Mouse (Mus musculus): ENCODE measurements around the gene Nudcd3. TPM values are rescaled to one million over a fixed set of nuclear protein-coding genes. Genes with fewer than 3 reads are reported as not detected.
"Not testable (repeated sequence)": the region's sequence is repeated elsewhere in the genome, so short reads cannot be mapped to it uniquely, and the experiment has no call there.

Gene Nudcd3
- polyA plus RNA-seq, 1 experiment, result 52.5 TPM

- no peak for DNase-seq (ENCODE audit: low read depth)
Observed at GRCm38 (mm10) chr11:6123605-6124120, 76.6 kb downstream of the Nudcd3 start.

DNA sequence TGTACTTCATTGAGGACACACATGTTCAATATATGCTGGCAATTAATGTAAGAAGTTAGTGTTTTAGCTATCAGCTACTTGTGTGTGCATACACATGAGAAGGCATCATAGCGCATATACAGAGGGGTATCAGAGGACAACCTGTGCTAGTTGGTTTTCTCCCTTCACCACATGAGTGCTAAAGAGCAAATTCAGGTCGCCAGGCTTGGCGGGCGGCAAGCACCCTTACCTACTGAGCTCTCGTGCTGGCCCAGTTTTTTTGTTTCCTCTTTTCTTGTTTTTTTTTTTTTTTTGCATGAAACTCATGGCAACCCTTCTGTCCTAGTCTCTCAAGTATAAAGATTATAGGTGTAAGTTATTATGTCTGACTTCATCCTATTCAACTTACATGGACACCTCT is 77.6 kb downstream of the Nudcd3 start:
- DNase-seq (ENCODE audit: low read depth), result no peak

DNA sequence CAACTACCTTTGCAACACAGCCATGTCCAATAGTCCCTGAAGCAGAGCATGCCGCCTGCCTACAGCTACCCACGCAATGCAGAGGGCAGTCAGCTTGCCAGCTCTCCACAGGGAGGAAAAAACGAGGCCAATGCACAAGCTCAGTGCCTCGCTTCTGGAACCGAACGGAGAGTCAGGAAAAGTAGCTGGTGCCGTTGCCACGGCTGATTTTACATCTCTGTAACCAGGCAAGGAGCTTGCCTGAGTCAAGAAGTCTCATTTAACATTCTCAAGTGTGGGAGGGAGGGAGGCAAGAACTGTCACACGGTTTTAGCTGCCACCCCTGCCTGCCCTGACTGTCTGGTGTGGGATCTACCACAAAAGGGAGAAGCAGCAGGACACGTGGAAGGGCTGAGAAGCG is 79.6 kb downstream of the Nudcd3 start:
- DNase-seq (ENCODE audit: low read depth), result no peak

GRCm38 (mm10) chr11:6120001-6120400 is 80.2 kb downstream of the Nudcd3 start:
- DNase-seq (ENCODE audit: low read depth), result no peak

- no peak for DNase-seq (ENCODE audit: low read depth)
Observed at GRCm38 (mm10) chr11:6119312-6119711, 80.9 kb downstream of the Nudcd3 start.

DNA sequence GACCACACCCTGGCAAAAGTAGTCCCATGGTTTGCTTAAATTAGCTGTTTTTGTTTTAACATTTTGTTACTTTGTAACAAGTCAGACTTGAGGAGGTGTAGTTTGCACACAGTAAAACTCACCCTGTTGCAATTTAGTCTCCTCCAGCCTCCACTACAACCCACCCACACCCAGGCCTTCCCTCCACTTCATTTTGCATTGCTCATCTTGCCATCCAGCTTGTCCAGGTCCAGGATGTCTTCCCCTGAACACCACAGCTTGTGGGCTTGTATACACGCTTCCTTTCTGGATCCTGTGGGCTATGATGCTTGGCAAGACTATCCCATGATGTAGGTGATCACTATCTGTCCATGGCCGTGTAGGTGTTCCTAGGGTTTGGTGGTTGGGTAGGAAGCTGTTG is 82.3 kb downstream of the Nudcd3 start:
- DNase-seq (ENCODE audit: low read depth), result no peak

DNA sequence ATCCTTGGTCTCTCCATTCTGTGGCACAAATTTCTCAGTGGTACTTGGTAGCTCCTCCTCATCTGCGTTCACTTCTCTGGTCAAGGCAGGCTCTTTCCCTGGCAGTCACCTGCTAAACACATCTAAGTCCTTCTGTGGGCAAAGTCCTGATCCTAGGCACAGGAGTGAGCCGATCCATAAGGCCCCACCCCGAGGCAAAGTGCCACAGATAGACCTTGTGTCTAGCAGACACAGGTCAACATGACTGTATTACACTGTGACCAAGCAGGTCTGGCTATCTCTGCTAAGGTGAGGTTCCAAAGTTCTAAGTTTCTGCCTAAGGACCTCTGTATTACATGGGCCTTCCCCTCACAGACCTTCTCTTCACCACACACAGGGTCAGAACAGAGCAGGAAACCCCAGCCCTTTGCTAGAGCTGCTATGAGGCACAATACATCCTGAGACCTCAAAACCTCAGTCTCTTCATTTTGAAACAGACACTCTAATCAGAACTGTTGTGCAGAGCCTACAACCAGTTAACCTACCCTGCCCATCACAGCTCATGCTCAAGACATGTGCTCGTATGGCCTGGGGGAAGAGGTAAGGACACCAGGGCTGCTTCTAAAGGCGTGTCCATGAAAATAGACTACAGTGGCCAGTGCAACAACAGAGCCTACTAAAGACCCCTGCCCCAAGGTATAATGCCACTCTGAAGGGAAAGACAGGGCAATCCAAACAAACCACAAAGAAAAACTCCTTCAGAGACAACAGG is 88.3 kb downstream of the Nudcd3 start:
- no peak for DNase-seq (ENCODE audit: low read depth)

DNA sequence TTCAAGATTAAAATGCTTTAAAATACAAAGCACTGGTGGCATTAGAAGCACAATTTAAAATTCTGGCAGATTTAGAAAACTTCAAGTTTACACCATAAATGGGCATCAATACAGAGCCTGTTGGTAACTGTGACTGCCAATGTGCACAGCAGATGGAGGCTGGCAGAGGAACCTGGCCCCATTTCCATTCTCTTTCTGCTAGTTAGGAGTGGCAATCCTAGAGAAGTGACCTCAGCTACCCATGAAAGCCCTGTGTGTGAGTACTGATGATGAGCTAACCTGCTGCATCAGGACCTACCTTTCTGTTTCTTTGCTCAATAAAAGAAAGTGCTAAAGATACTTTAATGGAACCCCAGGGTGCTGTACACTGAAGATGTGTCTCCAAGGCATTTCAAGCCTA is 90.2 kb downstream of the Nudcd3 start:
- no peak for DNase-seq (ENCODE audit: low read depth)

DNA sequence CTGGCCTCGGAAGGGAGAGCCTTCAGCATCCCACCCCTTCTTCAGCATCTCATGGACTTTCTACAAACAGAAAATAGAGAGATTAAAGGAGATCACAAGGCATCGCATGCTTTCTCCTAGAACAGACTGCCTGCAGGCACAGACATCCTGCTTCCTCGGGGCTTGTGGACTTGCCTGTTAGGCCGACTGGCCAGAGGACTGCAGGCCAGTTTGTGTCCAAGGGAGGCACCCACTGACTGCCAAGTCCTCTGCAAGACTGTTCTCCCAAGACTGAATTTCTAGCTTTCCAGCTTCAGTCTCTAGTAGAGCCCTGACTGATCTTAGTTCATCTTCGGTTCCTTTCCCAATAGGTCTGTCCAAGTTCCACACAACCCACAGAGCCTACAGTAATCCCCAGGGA is 91.9 kb downstream of the Nudcd3 start:
- DNase-seq (ENCODE audit: low read depth), result no peak

DNA sequence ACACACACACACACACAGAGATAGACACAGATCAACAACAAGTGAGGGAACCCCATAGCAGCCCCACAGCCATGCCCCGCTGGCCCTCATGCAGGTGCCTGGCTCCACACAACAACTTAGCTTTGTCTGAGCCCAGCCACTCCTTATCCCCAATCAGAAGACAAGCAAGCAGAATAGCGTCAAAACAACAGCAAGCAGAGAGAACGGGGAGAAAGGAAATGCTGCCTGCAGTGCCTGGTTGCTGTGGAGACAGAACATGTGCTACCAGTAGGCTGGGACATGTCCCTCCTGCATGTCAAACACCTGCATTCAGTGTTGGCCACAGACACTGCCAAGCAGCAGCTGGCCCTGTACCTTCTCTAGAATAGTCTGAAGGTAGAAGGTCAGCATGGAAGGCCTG is 92.5 kb downstream of the Nudcd3 start:
- no peak for DNase-seq (ENCODE audit: low read depth)

- DNase-seq (ENCODE audit: low read depth), result no peak
Observed at GRCm38 (mm10) chr11:6104734-6105133, 95.5 kb downstream of the Nudcd3 start.

DNA sequence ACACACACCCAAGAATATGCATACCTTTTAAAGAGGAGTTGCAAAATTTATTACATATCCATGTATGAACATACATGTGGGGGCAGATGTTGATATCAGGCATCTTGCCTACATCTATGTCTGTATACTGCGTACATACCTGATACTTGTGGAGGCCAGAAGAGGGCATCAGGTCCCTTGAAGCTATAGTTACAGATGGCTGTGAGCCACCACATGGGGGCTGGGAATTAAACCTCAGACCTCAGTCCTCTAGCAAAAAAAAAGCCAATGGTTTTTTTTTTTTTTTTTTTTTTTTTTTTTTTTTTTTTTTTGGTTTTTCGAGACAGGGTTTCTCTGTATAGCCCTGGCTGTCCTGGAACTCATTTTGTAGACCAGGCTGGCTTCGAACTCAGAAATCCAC is 103.6 kb downstream of the Nudcd3 start:
- not testable (repeated sequence) for DNase-seq (ENCODE audit: low read depth)

GRCm38 (mm10) chr11:6086991-6087390 is 113.2 kb downstream of the Nudcd3 start:
- no peak for DNase-seq (ENCODE audit: low read depth)

GRCm38 (mm10) chr11:6078737-6079136 is 121.5 kb downstream of the Nudcd3 start:
- no peak for DNase-seq (ENCODE audit: low read depth)

- DNase-seq (ENCODE audit: low read depth), result no peak
Observed at GRCm38 (mm10) chr11:6075618-6076066, 124.6 kb downstream of the Nudcd3 start.

- DNase-seq (ENCODE audit: low read depth), result peak; percentile 5
Observed at GRCm38 (mm10) chr11:6068181-6068957, 131.8 kb downstream of the Nudcd3 start.

DNA sequence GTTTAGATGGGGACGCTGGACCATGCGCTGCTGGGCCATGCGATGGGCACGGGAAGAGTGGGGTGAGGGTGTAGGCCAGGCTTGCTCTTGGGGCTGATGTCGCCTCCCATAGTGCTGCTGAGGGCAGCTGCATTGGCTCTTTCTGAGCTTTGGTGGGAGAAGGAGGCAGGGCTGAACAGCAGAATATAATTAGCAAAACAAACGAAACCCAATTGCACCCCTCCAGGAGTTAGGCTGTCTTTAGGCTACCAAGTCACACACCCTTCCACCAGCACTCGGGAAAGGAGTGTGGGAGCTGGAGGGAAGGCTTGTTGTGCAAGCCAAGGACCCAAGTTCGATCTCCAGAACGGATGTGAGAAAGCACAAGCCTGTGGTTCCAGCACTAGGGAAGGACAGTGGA is 133.1 kb downstream of the Nudcd3 start:
- DNase-seq (ENCODE audit: low read depth), result no peak

- no peak for DNase-seq (ENCODE audit: low read depth)
Observed at GRCm38 (mm10) chr11:6066176-6066575, 134.0 kb downstream of the Nudcd3 start, which contains the start of gene Camk2b. Camk2b (minus strand) TSS chr11:6066362.

DNA sequence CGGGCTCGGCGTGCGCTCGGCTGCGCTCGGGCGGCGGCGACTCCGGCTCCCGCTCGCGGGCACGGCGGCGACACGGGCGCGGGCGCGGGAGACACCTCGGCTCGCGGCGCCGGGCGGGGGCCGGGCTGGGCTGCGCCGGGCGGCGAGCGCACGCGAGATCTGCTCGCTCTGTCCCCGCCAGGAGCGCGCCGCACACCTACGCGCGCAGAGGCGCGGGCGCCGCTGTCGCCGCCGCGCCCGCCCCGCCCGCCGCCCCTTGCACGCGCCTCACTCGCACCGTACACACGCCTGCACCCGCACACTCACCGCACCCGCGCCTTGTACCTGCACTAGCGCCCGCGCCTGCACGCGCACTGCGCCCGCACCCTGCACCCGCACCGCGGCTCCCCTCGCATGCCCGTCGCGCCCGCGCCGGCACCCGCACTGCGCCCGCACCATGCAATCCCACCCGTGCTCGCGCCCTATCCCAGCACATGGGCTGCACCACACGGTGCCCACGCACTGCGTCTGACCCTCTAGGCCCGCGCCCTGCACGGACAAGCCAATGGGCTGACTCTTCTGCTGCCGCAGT is 134.6 kb downstream of the Nudcd3 start:
- DNase-seq (ENCODE audit: low read depth), result no peak

DNA sequence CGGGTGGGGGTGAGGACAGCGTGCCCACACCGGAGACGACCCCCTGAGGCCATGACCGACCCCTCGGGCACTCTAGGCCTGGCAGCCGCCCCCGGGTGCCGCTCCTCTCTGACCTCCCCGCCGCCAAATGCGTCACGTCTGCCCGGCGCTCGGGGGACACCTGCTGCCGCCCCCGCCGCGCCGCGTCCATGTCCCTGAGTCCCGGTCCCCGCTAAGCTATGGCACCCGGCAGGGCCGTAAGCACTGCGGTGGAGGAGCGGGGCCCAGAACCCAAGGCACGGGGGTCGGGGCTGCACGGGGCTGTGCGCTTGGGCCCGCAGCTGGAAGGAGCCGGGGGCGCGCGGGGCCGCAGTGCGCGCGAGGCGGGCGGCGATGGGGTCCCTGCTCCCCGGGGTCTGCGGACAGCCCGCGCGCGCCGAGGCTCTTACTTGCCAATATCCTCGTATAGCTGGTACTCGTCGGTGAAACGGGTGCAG is 135.1 kb downstream of the Nudcd3 start:
- DNase-seq (ENCODE audit: low read depth), result no peak

DNA sequence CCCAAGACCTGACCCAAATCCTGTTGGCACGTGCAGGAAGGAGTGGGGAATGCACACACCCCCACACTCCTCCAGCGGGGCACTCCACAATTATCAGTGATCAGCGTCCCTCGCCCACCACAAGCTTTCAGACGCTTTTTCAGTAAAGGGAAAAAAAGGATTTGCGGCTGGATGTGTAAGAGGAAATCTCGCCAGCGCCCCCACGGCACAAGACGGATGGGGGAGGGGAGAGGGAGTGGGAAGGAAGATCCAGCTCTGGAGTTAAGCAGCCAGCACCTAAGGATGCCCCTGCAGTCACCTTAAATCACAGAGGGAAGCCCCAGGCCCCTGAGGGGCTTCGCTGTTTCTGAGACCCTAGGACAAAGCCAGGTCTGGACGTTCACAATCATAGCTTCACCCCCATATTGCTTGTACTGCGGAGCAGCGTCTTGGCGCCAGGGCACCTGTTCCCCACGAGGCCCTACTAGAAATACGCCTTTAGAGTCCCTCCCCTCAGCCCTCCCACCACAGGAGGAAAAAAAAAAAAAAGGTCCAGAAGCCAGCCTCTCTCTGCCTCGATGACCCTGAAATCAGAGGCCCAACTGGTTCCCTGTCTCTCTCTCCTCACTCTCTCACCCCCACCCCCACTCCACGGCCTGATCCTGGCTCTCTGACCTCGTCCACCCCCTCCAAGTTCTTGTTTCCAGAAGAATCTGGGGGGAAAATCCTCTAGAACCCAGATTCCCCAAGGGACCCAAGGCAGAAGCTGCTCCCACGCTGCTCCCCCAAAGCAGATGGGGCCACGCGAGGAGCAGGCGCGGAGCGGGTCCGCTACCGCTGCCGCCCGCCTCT is 135.8 kb downstream of the Nudcd3 start:
- DNase-seq (ENCODE audit: low read depth), result no peak
